Mouse (Mus musculus) liver, embryonic 15.5 days (tissue): Measurements from ENCODE around the gene Itih4. TPM values are rescaled to one million over a fixed set of nuclear protein-coding genes. Genes with fewer than 3 reads are reported as not detected.
A peak's percentile ranks its signal among the peaks of the same experiment; 100 is the strongest.

Experiments used
- ATAC-seq: fragments of 200-750 bp; cut with Nextera tagmentation; 2 replicates; pipeline ENCODE4 v1.8.0; 2017; ENCODE audit warnings: moderate number of reproducible peaks, mild to moderate bottlenecking, moderate library complexity; ENCODE audit not compliant: insufficient read depth
- H3K27ac ChIP-seq: fragments of 300-500 bp; sonication (generic); replicated peaks from 2 replicates; pipeline ENCODE4 v1.5.1; 2015; ENCODE audit warnings: mild to moderate bottlenecking, inconsistent platforms
- H3K27me3 ChIP-seq: fragments of 300-500 bp; sonication (generic); 2 replicates; pipeline ENCODE4 v1.6.1; 2015; ENCODE audit warnings: mild to moderate bottlenecking, inconsistent platforms
- H3K36me3 ChIP-seq: fragments of 300-500 bp; sonication (generic); replicated peaks from 2 replicates; pipeline ENCODE4 v1.6.1; 2015; ENCODE audit warnings: moderate library complexity, mild to moderate bottlenecking, inconsistent platforms
- H3K4me1 ChIP-seq: fragments of 300-500 bp; sonication (generic); replicated peaks from 2 replicates; pipeline ENCODE4 v1.6.1; 2015; ENCODE audit warnings: inconsistent platforms
- H3K4me2 ChIP-seq: fragments of 300-500 bp; sonication (generic); 2 replicates; pipeline ENCODE4 v1.6.1; 2015; ENCODE audit warnings: moderate library complexity, mild to moderate bottlenecking, inconsistent platforms
- H3K4me3 ChIP-seq: fragments of 300-500 bp; sonication (generic); replicated peaks from 2 replicates; pipeline ENCODE4 v1.5.1; 2015; ENCODE audit warnings: mild to moderate bottlenecking, inconsistent platforms
- H3K9ac ChIP-seq: fragments of 300-500 bp; sonication (generic); 2 replicates; pipeline ENCODE4 v1.6.1; 2015; ENCODE audit warnings: moderate library complexity, mild to moderate bottlenecking, inconsistent platforms
- H3K9me3 ChIP-seq: fragments of 300-500 bp; sonication (generic); replicated peaks from 2 replicates; pipeline ENCODE4 v1.6.1; 2016; ENCODE audit warnings: inconsistent platforms
- WGBS: fragments of 180-500 bp; shearing (Covaris S2); methylation state at CpG from one replicate; pipeline ENCODE4 v1.1.7; 2015; ENCODE audit warnings: mixed read lengths; ENCODE audit not compliant: insufficient replicate concordance; 5-methylcytosine and 5-hydroxymethylcytosine counted together
- polyA plus RNA-seq: library from polyadenylated mRNA; unstranded; fragments of >200 nt; fragmentation: Nextera tagmentation; extraction: Ambion mirVana; gene quantifications from 2 replicates; pipeline ENCODE4 v1.2.1, GENCODE M21; 2015

The Itih4 gene
- polyA plus RNA-seq, 1 experiment from 2014 or later, result 205 TPM

- peak overlapping the region; percentile 24; the same call in 1 of the 2 replicates for H3K27ac ChIP-seq
- WGBS, result 44% methylated on average over 3 of the region's 3 CpGs
Measured at GRCm38 (mm10) chr14:30907814-30908265, 21.6 kb downstream of the Itih4 start.

DNA sequence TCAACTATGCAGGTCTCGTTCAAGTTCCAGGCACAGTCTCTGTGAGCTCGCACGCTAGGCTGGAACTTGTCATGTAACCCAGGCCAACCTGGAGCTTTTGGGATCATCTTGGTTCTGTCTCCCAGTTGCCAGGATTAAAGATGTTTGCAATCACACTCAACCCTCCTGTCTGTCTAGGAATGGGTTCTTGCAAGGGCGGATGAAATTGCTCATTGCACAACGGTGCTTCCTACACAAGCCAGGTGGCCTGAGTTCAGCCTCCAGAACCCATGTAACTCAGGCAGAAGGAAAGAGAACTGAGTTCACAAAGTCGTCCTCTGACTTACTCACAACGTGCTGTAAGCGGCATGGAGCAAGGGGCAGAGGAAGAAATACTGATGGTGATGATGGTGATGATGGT is 24.9 kb downstream of the Itih4 start:
- 69% methylated on average over 8 of the region's 8 CpGs for WGBS
- no peak overlapping the region for H3K4me2 ChIP-seq
- no peaks in the 10 kb centered on the region for H3K9me3 ChIP-seq

More at GRCm38 (mm10) chr14:30907814-30908265, 21.6 kb downstream of the Itih4 start:
- Histone ChIP-seq H3K9ac (no peak overlapping the region), H3K4me3 (no peak overlapping the region), H3K4me2 (no peak overlapping the region), H3K27me3 (no peaks in the 10 kb centered on the region), H3K4me1 (0 out of 2 replicates have a peak, but pooled peaks cover 5% of the 10 kb centered on the region), H3K9me3 (no peaks in the 10 kb centered on the region), H3K36me3 (0 out of 2 replicates have a peak, but pooled peaks cover 8% of the 10 kb centered on the region)
- ATAC-seq, result peak; percentile 75

GRCm38 (mm10) chr14:30912641-30913040 is 26.4 kb downstream of the Itih4 start:
- Histone ChIP-seq H3K4me3 (no peak overlapping the region), H3K9ac (no peak overlapping the region), H3K4me2 (no peak overlapping the region), H3K9me3 (no peaks in the 10 kb centered on the region), H3K4me1 (0 out of 2 replicates have a peak, but pooled peaks cover 5% of the 10 kb centered on the region), H3K27me3 (no peaks in the 10 kb centered on the region), H3K27ac (no peak overlapping the region), H3K36me3 (0 out of 2 replicates have a peak, but pooled peaks cover 12% of the 10 kb centered on the region)
- 64% methylated on average over 8 of the region's 8 CpGs for WGBS
- no peak for ATAC-seq

More for the DNA sequence above, 24.9 kb downstream of the Itih4 start:
- H3K4me3 ChIP-seq, result no peak overlapping the region
- H3K36me3 ChIP-seq, result 0 out of 2 replicates have a peak, but pooled peaks cover 8% of the 10 kb centered on the region
- H3K9ac ChIP-seq, result no peak overlapping the region
- H3K4me1 ChIP-seq, result 0 out of 2 replicates have a peak, but pooled peaks cover 5% of the 10 kb centered on the region
- H3K27ac ChIP-seq, result no peak overlapping the region
- no peaks in the 10 kb centered on the region for H3K27me3 ChIP-seq
- ATAC-seq, result no peak

DNA sequence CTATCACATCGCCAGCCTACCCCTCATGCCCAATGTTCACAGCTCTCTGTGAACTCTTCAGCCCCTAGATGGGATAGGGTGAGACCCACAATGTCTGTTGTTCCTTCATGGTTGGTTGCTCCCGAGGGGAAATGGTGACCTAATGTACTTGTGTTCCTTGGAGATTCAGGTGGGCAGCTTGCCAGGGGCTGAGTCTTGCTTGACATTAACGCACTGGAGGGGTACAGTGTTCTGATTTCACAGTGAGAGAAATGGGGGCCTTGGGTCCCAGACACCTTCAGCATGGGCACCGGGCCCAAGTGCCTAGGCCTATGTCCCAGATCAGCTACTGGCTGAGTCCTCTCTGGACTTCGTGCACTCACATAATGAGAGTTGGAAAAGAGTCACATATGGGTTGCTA is 27.1 kb downstream of the Itih4 start:
- no peak for ATAC-seq
- Histone ChIP-seq H3K27ac (no peak overlapping the region), H3K9ac (no peak overlapping the region)

GRCm38 (mm10) chr14:30916516-30916915 is 30.2 kb downstream of the Itih4 start:
- Histone ChIP-seq H3K9ac (no peak overlapping the region), H3K27me3 (no peaks in the 10 kb centered on the region), H3K4me2 (no peak overlapping the region), H3K36me3 (0 out of 2 replicates have a peak, but pooled peaks cover 7% of the 10 kb centered on the region), H3K4me3 (no peak overlapping the region), H3K9me3 (no peaks in the 10 kb centered on the region), H3K27ac (no peak overlapping the region), H3K4me1 (peaks cover 7% of the 10 kb centered on the region)
- WGBS, result 64% methylated on average over 1 of the region's 1 CpGs
- ATAC-seq, result no peak

More for the DNA sequence above, 27.1 kb downstream of the Itih4 start:
- Histone ChIP-seq H3K9me3 (no peaks in the 10 kb centered on the region), H3K4me1 (0 out of 2 replicates have a peak, but pooled peaks cover 1% of the 10 kb centered on the region), H3K4me3 (no peak overlapping the region), H3K27me3 (no peaks in the 10 kb centered on the region), H3K4me2 (no peak overlapping the region), H3K36me3 (0 out of 2 replicates have a peak, but pooled peaks cover 12% of the 10 kb centered on the region)
- 65% methylated on average over 5 of the region's 5 CpGs for WGBS

- Histone ChIP-seq H3K4me1 (peaks cover 19% of the 10 kb centered on the region), H3K4me2 (peak overlapping the region; percentile 45), H3K4me3 (peak overlapping the region; percentile 38), H3K36me3 (no peaks in the 10 kb centered on the region), H3K9me3 (no peaks in the 10 kb centered on the region), H3K27ac (peak overlapping the region; percentile 67; the same call in 1 of the 2 replicates), H3K9ac (no peak overlapping the region), H3K27me3 (no peaks in the 10 kb centered on the region)
- 0 out of 2 replicates have a peak, but pooled peaks have one; percentile 6 for ATAC-seq
- WGBS, result 47% methylated on average over 8 of the region's 8 CpGs
Measured at GRCm38 (mm10) chr14:30922053-30922670, 35.9 kb downstream of the Itih4 start.

DNA sequence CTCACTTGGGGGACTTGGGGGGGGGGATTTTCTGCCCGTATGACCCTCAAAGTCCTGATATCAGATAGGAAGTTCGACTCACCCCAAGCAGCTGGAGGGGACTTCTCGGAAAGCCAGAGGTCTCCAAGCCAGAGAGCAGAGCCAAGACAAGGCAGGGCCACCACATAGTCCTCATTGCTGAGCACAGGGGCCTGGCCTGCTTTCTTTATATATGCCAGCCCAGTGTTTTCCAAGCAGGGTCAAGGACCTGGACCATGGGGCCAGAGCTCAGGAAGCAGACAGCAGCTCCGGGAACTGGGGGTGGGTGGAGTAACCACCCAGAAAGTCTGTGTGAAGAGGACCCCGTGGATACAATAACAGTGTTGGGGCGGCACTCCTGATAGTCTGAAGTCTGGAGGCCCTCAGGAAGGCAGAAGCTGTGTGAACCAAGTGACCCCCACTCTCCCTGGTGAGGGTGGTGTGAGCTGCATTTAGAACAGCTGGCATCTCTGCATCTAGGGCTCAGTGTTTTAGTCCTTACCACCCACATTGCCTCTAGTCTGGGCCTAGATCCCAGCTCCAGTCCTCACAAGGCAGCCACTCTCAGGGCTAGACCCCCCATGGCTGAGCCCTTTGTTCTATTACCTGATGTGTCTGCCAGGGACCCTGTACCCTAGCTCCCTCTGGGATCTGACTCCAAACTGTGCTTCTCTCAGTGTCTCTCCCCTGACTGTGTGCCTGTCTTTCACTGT is 37.3 kb downstream of the Itih4 start, which contains the start of gene Itih3:
Gene Itih3 (minus strand): TSS at position 386 of the 731 bp plus-strand sequence.
- peak within 1 kb of the TSS; percentile 45 for H3K4me2 ChIP-seq
- no peaks in the 10 kb centered on the region for H3K27me3 ChIP-seq
- H3K9me3 ChIP-seq, result no peaks in the 10 kb centered on the region
- peak within 1 kb of the TSS; percentile 16; the same call in 1 of the 2 replicates for H3K9ac ChIP-seq
- H3K4me1 ChIP-seq, result peaks cover 19% of the 10 kb centered on the region
- peak; percentile 77 for ATAC-seq
- H3K4me3 ChIP-seq, result peak within 1 kb of the TSS; percentile 38
- peak within 1 kb of the TSS; percentile 72 for H3K27ac ChIP-seq
- no peaks in the 10 kb centered on the region for H3K36me3 ChIP-seq
- 40% methylated on average over 6 of the region's 6 CpGs for WGBS

DNA sequence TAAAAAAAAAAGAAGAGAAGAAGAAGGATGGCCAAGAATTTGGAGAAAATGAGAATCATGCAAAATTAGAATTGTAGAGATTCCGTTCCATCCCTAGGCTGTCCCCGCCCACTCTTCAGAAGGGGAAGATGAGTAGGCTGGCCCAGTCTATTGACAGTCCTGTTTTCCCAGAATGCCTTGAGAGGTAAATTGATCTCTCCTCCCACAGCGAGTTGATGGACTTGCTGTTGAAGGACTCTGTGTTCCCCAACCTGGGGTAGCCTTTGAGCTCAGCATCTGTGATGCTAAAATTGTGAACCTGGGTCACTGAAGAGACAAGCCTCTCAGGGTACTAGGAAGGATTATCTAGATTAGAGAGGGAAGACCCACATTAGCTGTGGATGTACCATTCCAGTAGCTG is 39.2 kb downstream of the Itih4 start:
- Histone ChIP-seq H3K9ac (no peak overlapping the region), H3K27ac (no peak overlapping the region), H3K4me1 (peaks cover 18% of the 10 kb centered on the region), H3K4me2 (no peak overlapping the region), H3K27me3 (no peaks in the 10 kb centered on the region), H3K9me3 (no peaks in the 10 kb centered on the region), H3K4me3 (no peak overlapping the region), H3K36me3 (no peaks in the 10 kb centered on the region)
- ATAC-seq, result no peak
- 73% methylated on average over 3 of the region's 3 CpGs for WGBS

DNA sequence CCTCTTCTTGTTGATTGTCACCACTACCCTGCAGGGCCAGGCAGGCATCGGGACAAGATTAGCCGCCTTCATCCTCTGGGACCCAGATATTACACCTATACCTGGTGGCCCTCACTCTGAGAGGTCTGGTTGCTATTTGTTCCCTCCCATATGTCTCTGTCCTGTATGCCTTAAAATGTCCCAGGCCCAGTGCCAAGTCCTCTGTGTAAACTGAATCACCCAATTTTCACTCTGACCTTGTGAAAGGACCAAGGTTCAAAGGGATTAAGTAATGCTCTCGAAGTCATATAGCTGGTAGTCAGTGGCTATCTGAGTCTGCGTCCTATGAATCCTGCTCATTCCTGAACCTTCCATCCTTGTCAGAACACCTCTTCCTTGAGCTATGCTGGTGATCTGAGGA is 44.1 kb downstream of the Itih4 start:
- H3K4me2 ChIP-seq, result no peak overlapping the region
- peak overlapping the region; percentile 46; the same call in 1 of the 2 replicates for H3K27ac ChIP-seq
- ATAC-seq, result peak; percentile 65
- H3K4me1 ChIP-seq, result peaks cover 7% of the 10 kb centered on the region; the same call in 1 of the 2 replicates
- no peaks in the 10 kb centered on the region for H3K36me3 ChIP-seq
- WGBS, result 60% methylated on average over 4 of the region's 4 CpGs
- H3K4me3 ChIP-seq, result no peak overlapping the region
- no peaks in the 10 kb centered on the region for H3K27me3 ChIP-seq
- H3K9ac ChIP-seq, result no peak overlapping the region
- H3K9me3 ChIP-seq, result no peaks in the 10 kb centered on the region

GRCm38 (mm10) chr14:30933351-30933750 is 47.1 kb downstream of the Itih4 start:
- H3K27me3 ChIP-seq, result no peaks in the 10 kb centered on the region
- ATAC-seq, result no peak
- H3K9me3 ChIP-seq, result no peaks in the 10 kb centered on the region
- H3K9ac ChIP-seq, result no peak overlapping the region
- 75% methylated on average over 9 of the region's 9 CpGs for WGBS
- H3K4me1 ChIP-seq, result peaks cover 7% of the 10 kb centered on the region; the same call in 1 of the 2 replicates
- no peak overlapping the region for H3K4me2 ChIP-seq
- H3K27ac ChIP-seq, result no peak overlapping the region
- no peak overlapping the region for H3K4me3 ChIP-seq
- no peaks in the 10 kb centered on the region for H3K36me3 ChIP-seq

GRCm38 (mm10) chr14:30942254-30942653 is 56.0 kb downstream of the Itih4 start:
- H3K27ac ChIP-seq, result no peak overlapping the region
- no peaks in the 10 kb centered on the region for H3K36me3 ChIP-seq
- WGBS, result 71% methylated on average over 4 of the region's 4 CpGs
- peak overlapping the region; percentile 20; the same call in 1 of the 2 replicates for H3K4me2 ChIP-seq
- no peaks in the 10 kb centered on the region for H3K27me3 ChIP-seq
- no peaks in the 10 kb centered on the region for H3K9me3 ChIP-seq
- H3K4me1 ChIP-seq, result peaks cover 11% of the 10 kb centered on the region; the same call in 1 of the 2 replicates
- no peak overlapping the region for H3K9ac ChIP-seq
- no peak for ATAC-seq
- H3K4me3 ChIP-seq, result no peak overlapping the region
